Mouse (Mus musculus): ENCODE data around the gene Slain1.
"Not testable (repeated sequence)": the region's sequence is repeated elsewhere in the genome, so short reads cannot be mapped to it uniquely, and the experiment has no call there.

Slain1 gene

GRCm38 (mm10) chr14:103717516-103717915 is 67.5 kb downstream of the Slain1 start:
- in situ Hi-C loops (cut with MboI; ENCODE audit: low pct_unique_long_range_greater_than_20kb in 1 of 2, low sequenced_read_pairs in 2 of 2, unreplicated experiment in 1 of 2) = no loop called here

GRCm38 (mm10) chr14:103717979-103718378 is 68.0 kb downstream of the Slain1 start:
- in situ Hi-C loops (cut with MboI; ENCODE audit: low pct_unique_long_range_greater_than_20kb in 1 of 2, low sequenced_read_pairs in 2 of 2, unreplicated experiment in 1 of 2) = no loop called here

- in situ Hi-C loops (cut with MboI; ENCODE audit: low pct_unique_long_range_greater_than_20kb in 1 of 2, low sequenced_read_pairs in 2 of 2, unreplicated experiment in 1 of 2) = no loop called here
Observed at GRCm38 (mm10) chr14:103718393-103718792, 68.4 kb downstream of the Slain1 start.

- in situ Hi-C loops (cut with MboI; ENCODE audit: low pct_unique_long_range_greater_than_20kb in 1 of 2, low sequenced_read_pairs in 2 of 2, unreplicated experiment in 1 of 2) = no loop called here
Observed at GRCm38 (mm10) chr14:103718836-103719575, 69.0 kb downstream of the Slain1 start.

- in situ Hi-C loops (cut with MboI; ENCODE audit: low pct_unique_long_range_greater_than_20kb in 1 of 2, low sequenced_read_pairs in 2 of 2, unreplicated experiment in 1 of 2) = loop anchor here in 1 of 2 experiments (10.0 kb wide), 1 partner anchor 305 kb away; no protein-coding TSS in a partner anchor
Observed at GRCm38 (mm10) chr14:103720163-103720562, 70.1 kb downstream of the Slain1 start.

- in situ Hi-C loops (cut with MboI; ENCODE audit: low pct_unique_long_range_greater_than_20kb in 1 of 2, low sequenced_read_pairs in 2 of 2, unreplicated experiment in 1 of 2) = loop anchor here in 1 of 2 experiments (10.0 kb wide), 1 partner anchor 304 kb away; no protein-coding TSS in a partner anchor
Observed at GRCm38 (mm10) chr14:103720637-103721355, 70.8 kb downstream of the Slain1 start.

DNA sequence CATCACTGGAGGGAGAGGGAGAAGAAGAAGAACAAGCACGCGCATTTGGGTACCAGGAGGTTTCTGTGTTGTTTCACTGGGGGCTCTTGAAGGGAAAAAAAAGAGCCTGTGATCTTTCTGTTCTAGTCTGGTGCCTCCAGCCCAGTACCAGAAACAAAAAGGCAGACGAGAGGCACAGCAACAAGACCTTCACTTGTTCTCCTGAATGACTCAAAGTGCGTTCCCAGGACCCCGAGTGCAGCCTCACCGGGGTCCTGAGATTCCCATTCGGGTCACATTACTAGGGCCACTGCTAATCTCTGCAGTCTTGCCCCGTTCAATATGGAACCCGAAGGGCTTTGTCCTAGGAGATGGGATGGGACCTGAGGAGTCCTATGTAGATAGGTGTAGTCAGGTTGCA is 73.3 kb downstream of the Slain1 start:
- in situ Hi-C loops (cut with MboI; ENCODE audit: low pct_unique_long_range_greater_than_20kb in 1 of 2, low sequenced_read_pairs in 2 of 2, unreplicated experiment in 1 of 2) = loop anchor here in 1 of 2 experiments (10.0 kb wide), 1 partner anchor 301 kb away; no protein-coding TSS in a partner anchor

GRCm38 (mm10) chr14:103723841-103724240 is 73.8 kb downstream of the Slain1 start:
- in situ Hi-C loops (cut with MboI; ENCODE audit: low pct_unique_long_range_greater_than_20kb in 1 of 2, low sequenced_read_pairs in 2 of 2, unreplicated experiment in 1 of 2) = loop anchor here in 1 of 2 experiments (10.0 kb wide), 1 partner anchor 301 kb away; no protein-coding TSS in a partner anchor

DNA sequence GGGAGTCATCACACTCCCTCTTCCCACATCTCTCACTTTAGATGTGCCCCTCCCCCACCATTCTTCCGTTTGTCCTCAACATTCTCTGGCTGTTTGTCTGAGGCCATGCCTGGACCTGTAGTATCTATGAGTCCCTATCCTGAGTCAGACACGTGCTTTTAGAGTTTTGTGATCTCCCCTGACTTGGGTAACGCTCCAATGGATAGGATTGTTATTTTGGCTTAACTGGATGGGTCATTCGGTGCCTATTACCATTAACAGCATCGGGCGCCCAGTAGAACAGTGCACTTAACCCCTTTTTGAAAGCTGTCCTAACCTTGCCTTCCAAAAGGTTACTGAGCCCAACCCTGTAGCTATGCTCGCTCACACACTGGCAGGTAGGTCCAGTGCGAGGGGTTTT is 78.5 kb downstream of the Slain1 start:
- in situ Hi-C loops (cut with MboI; ENCODE audit: low pct_unique_long_range_greater_than_20kb in 1 of 2, low sequenced_read_pairs in 2 of 2, unreplicated experiment in 1 of 2) = loop anchor here in 1 of 2 experiments (10.0 kb wide), 1 partner anchor 296 kb away; no protein-coding TSS in a partner anchor

- in situ Hi-C loops (cut with MboI; ENCODE audit: low pct_unique_long_range_greater_than_20kb in 1 of 2, low sequenced_read_pairs in 2 of 2, unreplicated experiment in 1 of 2) = loop anchor here in 1 of 2 experiments (10.0 kb wide), 1 partner anchor 296 kb away; no protein-coding TSS in a partner anchor
Observed at GRCm38 (mm10) chr14:103728951-103729725, 79.1 kb downstream of the Slain1 start.

GRCm38 (mm10) chr14:103729760-103730367 is 79.8 kb downstream of the Slain1 start:
- in situ Hi-C loops (cut with MboI; ENCODE audit: low pct_unique_long_range_greater_than_20kb in 1 of 2, low sequenced_read_pairs in 2 of 2, unreplicated experiment in 1 of 2) = loop anchor here in 1 of 2 experiments (10.0 kb wide), 1 partner anchor 295 kb away; no protein-coding TSS in a partner anchor

- in situ Hi-C loops (cut with MboI; ENCODE audit: low pct_unique_long_range_greater_than_20kb in 1 of 2, low sequenced_read_pairs in 2 of 2, unreplicated experiment in 1 of 2) = no loop called here
Observed at GRCm38 (mm10) chr14:103732626-103733025, 82.6 kb downstream of the Slain1 start.

- in situ Hi-C loops (cut with MboI; ENCODE audit: low pct_unique_long_range_greater_than_20kb in 1 of 2, low sequenced_read_pairs in 2 of 2, unreplicated experiment in 1 of 2) = no loop called here
Observed at GRCm38 (mm10) chr14:103741216-103741615, 91.2 kb downstream of the Slain1 start.

- in situ Hi-C loops (cut with MboI; ENCODE audit: low pct_unique_long_range_greater_than_20kb in 1 of 2, low sequenced_read_pairs in 2 of 2, unreplicated experiment in 1 of 2) = no loop called here
Observed at GRCm38 (mm10) chr14:103742150-103742549, 92.1 kb downstream of the Slain1 start.

DNA sequence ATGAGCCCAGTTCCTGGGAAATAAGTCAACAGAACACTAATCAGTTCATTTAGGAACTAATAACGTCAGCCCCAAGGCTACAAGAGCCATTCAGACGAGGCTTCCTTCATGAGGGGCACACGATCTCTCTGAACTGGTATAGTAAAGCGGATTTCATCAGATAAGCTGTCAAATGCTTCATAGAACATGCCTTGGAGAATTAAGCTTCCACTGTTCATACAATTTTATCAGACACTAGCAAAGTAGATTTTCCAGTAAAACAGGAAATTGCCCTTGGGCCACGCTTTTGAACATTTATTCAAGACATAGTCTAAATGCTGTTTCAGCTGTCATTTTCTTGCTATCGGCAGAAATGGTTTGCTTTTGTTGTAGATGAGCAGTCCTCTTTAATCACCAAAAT is 97.3 kb downstream of the Slain1 start:
- in situ Hi-C loops (cut with MboI; ENCODE audit: low pct_unique_long_range_greater_than_20kb in 1 of 2, low sequenced_read_pairs in 2 of 2, unreplicated experiment in 1 of 2) = no loop called here

GRCm38 (mm10) chr14:103750638-103751037 is 100.6 kb downstream of the Slain1 start:
- in situ Hi-C loops (cut with MboI; ENCODE audit: low pct_unique_long_range_greater_than_20kb in 1 of 2, low sequenced_read_pairs in 2 of 2, unreplicated experiment in 1 of 2) = not testable (repeated sequence)

- in situ Hi-C loops (cut with MboI; ENCODE audit: low pct_unique_long_range_greater_than_20kb in 1 of 2, low sequenced_read_pairs in 2 of 2, unreplicated experiment in 1 of 2) = no loop called here
Observed at GRCm38 (mm10) chr14:103751384-103751783, 101.4 kb downstream of the Slain1 start.

GRCm38 (mm10) chr14:103752773-103753172 is 102.7 kb downstream of the Slain1 start:
- in situ Hi-C loops (cut with MboI; ENCODE audit: low pct_unique_long_range_greater_than_20kb in 1 of 2, low sequenced_read_pairs in 2 of 2, unreplicated experiment in 1 of 2) = no loop called here
